Mouse (Mus musculus) heart, adult 2 months (tissue): ENCODE measurements around the gene Cracr2a. TPM values are rescaled to one million over a fixed set of nuclear protein-coding genes. Genes with fewer than 3 reads are reported as not detected.

Experiments used
- DNase-seq, 2 experiments: peaks; one replicate each; pipeline ENCODE4 v3.0.0; 2021
- H3K27ac ChIP-seq: fragments of 200-600 bp; 2 replicates; pipeline ENCODE4 v1.8.1; 2022
- H3K27me3 ChIP-seq: fragments of 200-500 bp; 2 replicates; pipeline ENCODE4 v1.6.1; 2012; ENCODE audit warnings: mild to moderate bottlenecking, low read length, inconsistent platforms, mixed read lengths; ENCODE audit not compliant: control insufficient read depth, insufficient read depth
- H3K36me3 ChIP-seq: fragments of 200-500 bp; 2 replicates; pipeline ENCODE4 v1.6.1; 2012; ENCODE audit warnings: low read length, inconsistent platforms; ENCODE audit not compliant: control insufficient read depth, insufficient read depth
- H3K4me1 ChIP-seq: fragments of 200-500 bp; 2 replicates; pipeline ENCODE4 v1.6.1; 2011; ENCODE audit warnings: low read length; ENCODE audit not compliant: control insufficient read depth, insufficient read depth
- H3K4me3 ChIP-seq: fragments of 200-600 bp; 2 replicates; pipeline ENCODE4 v1.8.1; 2022
- H3K79me2 ChIP-seq: fragments of 200-500 bp; replicated peaks from 2 replicates; pipeline ENCODE4 v1.6.1; 2012; ENCODE audit warnings: mild to moderate bottlenecking, inconsistent platforms, low read length, moderate library complexity, mixed read lengths; ENCODE audit not compliant: control insufficient read depth, insufficient read depth
- H3K9ac ChIP-seq: fragments of 200-500 bp; 2 replicates; pipeline ENCODE4 v1.6.1; 2012; ENCODE audit warnings: low read depth, mild to moderate bottlenecking, control low read depth, inconsistent platforms, low read length, mixed read lengths
- CTCF ChIP-seq: fragments of 200-600 bp; IDR thresholded peaks from 2 replicates; pipeline ENCODE4 v1.8.1; 2022; ENCODE audit warnings: antibody characterized with exemption, mild to moderate bottlenecking, moderate library complexity
- EP300 ChIP-seq: fragments of 200-500 bp; IDR thresholded peaks from 2 replicates; pipeline ENCODE4 v1.6.1; 2011; ENCODE audit warnings: low read depth, low read length, control low read depth; ENCODE audit not compliant: insufficient read depth
- POLR2A ChIP-seq: fragments of 200-500 bp; IDR thresholded peaks from 2 replicates; pipeline ENCODE4 v1.6.1; 2011; ENCODE audit warnings: mild to moderate bottlenecking, low read depth, low read length, control low read depth; ENCODE audit not compliant: insufficient read depth
- WGBS: fragments of 180-500 bp; shearing (Covaris S2); methylation state at CpG from one replicate; pipeline ENCODE4 v1.1.7; 2018; 5-methylcytosine and 5-hydroxymethylcytosine counted together
- intact Hi-C: fragments of 180-260 bp; cut with DNase I; formaldehyde crosslinking; loops from one replicate; pipeline ENCODE4 v1.15.1; 2025
- polyA plus RNA-seq: library from polyadenylated mRNA; depleted of rRNA; stranded (reverse); fragments of >200 nt; gene quantifications from 2 replicates; pipeline ENCODE4 v1.2.3, GENCODE M21; 2012
- total RNA-seq, 2 experiments: library from RNA; stranded (reverse); gene quantifications; 2 replicates each; pipeline ENCODE4 v1.2.3; 2021

The Cracr2a gene
- total and polyA plus RNA-seq, 3 experiments = 1.1 to 1.4 (median 1.4) TPM

DNA sequence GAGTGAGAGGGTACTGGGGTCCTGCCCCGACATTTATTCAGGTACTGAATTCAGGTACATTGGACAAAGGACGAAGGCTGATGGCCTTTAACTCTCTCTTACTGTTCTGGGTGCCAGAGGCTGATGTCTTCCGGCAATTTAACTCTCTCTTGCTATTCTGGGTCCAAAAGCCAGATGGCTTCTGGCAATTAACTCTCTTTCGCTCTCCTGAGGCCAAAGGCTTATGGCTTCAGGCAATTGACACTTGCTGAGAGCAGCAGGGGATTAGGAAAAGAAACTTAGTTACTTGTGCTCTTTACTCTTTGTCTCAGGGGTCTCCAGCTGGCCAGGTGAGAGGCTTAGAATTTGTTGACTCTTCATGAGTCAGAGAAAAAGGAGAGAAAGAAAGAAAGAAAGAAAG, 94.8 kb downstream of the Cracr2a start:
- Histone ChIP-seq H3K27me3 (no peaks in the 10 kb centered on the region), H3K36me3 (no peaks in the 10 kb centered on the region), H3K27ac (no peak overlapping the region), H3K4me1 (no peaks in the 10 kb centered on the region), H3K4me3 (no peak overlapping the region), H3K9ac (no peak overlapping the region), H3K79me2 (no peaks in the 10 kb centered on the region)
- TF ChIP-seq CTCF (no peak), EP300 (no peak), POLR2A (no peak)
- WGBS = 60% methylated on average over 4 of the region's 4 CpGs
- no peak for DNase-seq
- intact Hi-C loops = no loop called here

GRCm38 (mm10) chr6:127657152-127657551, 96.0 kb downstream of the Cracr2a start:
- intact Hi-C loops = no loop called here
- no peak for DNase-seq
- 80% methylated on average over 11 of the region's 11 CpGs for WGBS

DNA sequence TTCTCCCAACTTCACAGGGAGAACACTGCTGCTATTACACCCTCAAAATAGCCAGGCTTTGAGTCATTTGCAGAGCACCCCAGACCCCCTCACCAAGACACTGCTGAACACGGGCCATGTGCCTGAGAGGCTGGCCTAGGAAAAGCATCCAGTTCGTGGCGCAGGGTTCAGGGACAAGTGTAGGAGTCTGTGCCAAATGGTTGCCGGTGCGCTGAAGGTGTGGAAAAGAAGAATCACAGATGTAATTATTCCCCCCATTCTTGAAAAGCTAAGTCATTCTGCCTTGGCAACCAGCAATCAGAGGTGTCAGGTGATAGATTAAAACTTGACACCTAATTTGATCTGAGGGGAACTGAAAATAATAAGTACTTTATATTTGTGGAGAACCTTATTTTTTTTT, 98.3 kb downstream of the Cracr2a start:
- Histone ChIP-seq H3K4me1 (no peaks in the 10 kb centered on the region), H3K79me2 (no peaks in the 10 kb centered on the region), H3K9ac (no peak overlapping the region), H3K27me3 (no peaks in the 10 kb centered on the region; the same call in 1 of the 2 replicates), H3K4me3 (no peak overlapping the region), H3K36me3 (no peaks in the 10 kb centered on the region), H3K27ac (no peak overlapping the region)
- WGBS = 66% methylated on average over 5 of the region's 5 CpGs
- no peak for DNase-seq
- intact Hi-C loops = no loop called here
- TF ChIP-seq EP300 = no peak
- TF ChIP-seq CTCF = no peak
- no peak for TF ChIP-seq POLR2A

More at GRCm38 (mm10) chr6:127657152-127657551, 96.0 kb downstream of the Cracr2a start:
- Histone ChIP-seq H3K4me3 (no peak overlapping the region), H3K36me3 (no peaks in the 10 kb centered on the region), H3K4me1 (no peaks in the 10 kb centered on the region), H3K27ac (no peak overlapping the region), H3K79me2 (no peaks in the 10 kb centered on the region), H3K9ac (no peak overlapping the region), H3K27me3 (no peaks in the 10 kb centered on the region)
- no peak for TF ChIP-seq EP300
- no peak for TF ChIP-seq CTCF
- TF ChIP-seq POLR2A = no peak

DNA sequence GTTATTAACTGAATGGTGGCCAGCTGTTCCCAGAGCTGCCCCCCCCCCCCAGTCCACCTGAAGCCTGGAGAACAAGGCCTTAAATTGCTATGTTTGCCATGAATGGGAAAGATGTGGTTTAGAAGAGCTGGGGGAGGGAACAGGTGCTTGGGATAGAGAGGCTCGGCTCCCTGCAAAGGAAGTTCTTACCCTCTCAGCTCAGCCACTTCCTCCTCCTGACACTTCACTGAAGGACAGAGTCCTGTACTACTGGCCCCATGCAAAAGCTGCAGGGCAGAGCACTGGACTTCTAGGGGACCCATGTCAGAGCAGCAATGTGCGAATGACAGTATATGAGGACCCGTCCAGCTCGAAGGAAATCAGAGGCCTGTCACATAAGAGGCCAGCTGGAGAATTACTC, 98.8 kb downstream of the Cracr2a start:
- DNase-seq = no peak
- Histone ChIP-seq H3K27me3 (no peaks in the 10 kb centered on the region; the same call in 1 of the 2 replicates), H3K9ac (no peak overlapping the region), H3K4me3 (no peak overlapping the region), H3K36me3 (no peaks in the 10 kb centered on the region), H3K79me2 (no peaks in the 10 kb centered on the region), H3K27ac (no peak overlapping the region), H3K4me1 (no peaks in the 10 kb centered on the region)
- no peak for TF ChIP-seq CTCF
- TF ChIP-seq POLR2A = no peak
- TF ChIP-seq EP300 = no peak
- WGBS = 87% methylated on average over 4 of the region's 4 CpGs
- intact Hi-C loops = no loop called here

DNA sequence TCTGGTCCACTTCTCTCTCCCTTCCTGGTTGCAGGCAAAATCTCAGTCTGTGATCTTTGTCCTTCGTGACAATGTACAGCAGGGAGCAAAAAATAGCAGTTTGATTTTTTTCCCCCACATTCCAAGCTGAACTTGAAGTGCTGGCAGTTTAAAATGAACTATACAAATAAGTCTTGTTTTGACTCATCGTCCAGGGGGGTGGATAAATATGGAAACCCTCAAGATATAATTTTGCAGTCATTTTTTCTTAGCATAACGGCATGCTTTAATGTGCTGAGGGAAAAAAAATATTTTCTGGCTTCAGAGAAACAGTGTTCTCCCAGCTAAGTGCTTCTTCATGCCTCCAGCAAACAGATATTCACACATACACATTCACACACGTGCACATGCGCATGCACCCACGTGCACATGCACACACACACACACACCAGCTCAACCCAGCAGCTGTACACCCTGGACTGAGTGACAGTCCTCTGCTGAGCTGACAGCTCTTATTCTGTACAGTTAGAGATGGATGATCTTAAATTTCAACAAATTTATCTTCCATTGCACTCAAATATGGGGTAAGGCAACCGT, 100.7 kb downstream of the Cracr2a start:
- TF ChIP-seq EP300 (no peak), POLR2A (no peak), CTCF (no peak)
- DNase-seq = no peak
- H3K36me3 ChIP-seq = no peaks in the 10 kb centered on the region
- H3K27me3 ChIP-seq = no peaks in the 10 kb centered on the region; the same call in 1 of the 2 replicates
- H3K4me1 ChIP-seq = no peaks in the 10 kb centered on the region
- no peak overlapping the region for H3K9ac ChIP-seq
- intact Hi-C loops = no loop called here
- no peaks in the 10 kb centered on the region for H3K79me2 ChIP-seq
- 81% methylated on average over 7 of the region's 7 CpGs for WGBS
- H3K27ac ChIP-seq = no peak overlapping the region
- no peak overlapping the region for H3K4me3 ChIP-seq

- Histone ChIP-seq H3K4me1 (no peaks in the 10 kb centered on the region), H3K79me2 (no peaks in the 10 kb centered on the region), H3K27ac (no peak overlapping the region), H3K27me3 (no peaks in the 10 kb centered on the region; the same call in 1 of the 2 replicates), H3K4me3 (no peak overlapping the region), H3K36me3 (no peaks in the 10 kb centered on the region), H3K9ac (no peak overlapping the region)
- 40% methylated on average over 7 of the region's 7 CpGs for WGBS
- TF ChIP-seq EP300 (no peak), CTCF (no peak), POLR2A (no peak)
- no peak for DNase-seq
- intact Hi-C loops = no loop called here
Observed at GRCm38 (mm10) chr6:127663263-127663662, 102.1 kb downstream of the Cracr2a start.
